Mouse (Mus musculus) right cerebral cortex, postnatal 36 days (tissue): ENCODE results near the gene Pou2af1.

Experiments used
- DNase-seq, 2 experiments: peaks; one replicate each; pipeline ENCODE4 v3.0.0; 2022; ENCODE audit warnings: low spot score in 2 of 2, mixed read lengths in 1 of 2

The Pou2af1 gene

DNA sequence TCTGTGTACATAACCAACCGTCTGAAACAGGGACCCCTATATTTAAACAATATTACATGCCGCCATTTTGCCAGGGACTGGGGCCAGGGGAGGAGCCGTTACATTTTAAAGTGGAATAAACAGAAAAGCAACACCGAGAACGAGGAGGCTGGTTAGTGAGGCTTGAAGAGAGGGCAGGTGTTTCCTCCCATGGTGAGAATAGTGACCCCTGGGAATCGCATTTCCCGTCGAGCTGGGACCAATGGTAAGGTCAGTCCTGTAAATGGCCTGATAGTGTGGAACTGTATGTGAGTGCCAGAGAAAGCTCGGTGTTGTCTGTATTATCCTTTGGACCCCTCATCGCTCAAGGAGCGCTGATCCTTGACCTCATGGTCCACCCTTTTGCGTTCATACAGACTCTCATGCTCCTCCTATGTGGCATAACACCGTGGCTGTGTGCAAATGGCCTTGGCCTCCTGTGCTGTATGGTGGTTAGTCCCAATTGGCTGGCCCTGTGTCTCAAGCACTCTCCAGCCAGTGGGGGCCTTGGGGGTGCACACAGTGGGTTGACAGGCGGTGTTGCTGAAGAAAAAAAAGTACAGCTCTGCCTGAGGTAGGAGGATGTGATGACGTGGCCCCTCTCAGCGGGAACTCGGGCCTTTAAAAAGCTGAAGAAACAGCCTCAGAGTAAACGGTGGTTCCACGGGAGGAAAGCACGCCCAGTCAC, at the start of gene Pou2af1:
Gene Pou2af1, plus strand, starts transcription at position 686 of the 706 bp plus-strand sequence.
- DNase-seq = no peak

DNA sequence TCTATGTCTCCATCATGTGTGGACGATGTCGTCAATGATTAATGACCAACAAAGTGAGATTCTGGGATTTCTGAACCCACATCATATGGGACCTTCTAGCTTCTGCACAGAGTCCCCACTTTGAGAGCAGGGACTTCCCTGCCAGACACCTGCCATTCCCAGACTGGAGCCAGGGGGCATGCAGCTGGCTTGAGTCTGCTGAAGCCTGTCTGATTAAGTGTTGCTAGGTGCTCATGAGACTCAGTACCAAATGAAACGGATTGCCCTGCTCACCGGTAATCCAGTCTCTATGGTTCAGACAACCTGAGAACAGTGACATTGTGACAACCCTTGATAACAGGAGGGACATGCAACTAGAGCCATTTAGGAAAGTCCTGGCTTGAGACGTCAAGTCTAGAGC, 49.5 kb upstream of the Pou2af1 start:
- DNase-seq = no peak

DNA sequence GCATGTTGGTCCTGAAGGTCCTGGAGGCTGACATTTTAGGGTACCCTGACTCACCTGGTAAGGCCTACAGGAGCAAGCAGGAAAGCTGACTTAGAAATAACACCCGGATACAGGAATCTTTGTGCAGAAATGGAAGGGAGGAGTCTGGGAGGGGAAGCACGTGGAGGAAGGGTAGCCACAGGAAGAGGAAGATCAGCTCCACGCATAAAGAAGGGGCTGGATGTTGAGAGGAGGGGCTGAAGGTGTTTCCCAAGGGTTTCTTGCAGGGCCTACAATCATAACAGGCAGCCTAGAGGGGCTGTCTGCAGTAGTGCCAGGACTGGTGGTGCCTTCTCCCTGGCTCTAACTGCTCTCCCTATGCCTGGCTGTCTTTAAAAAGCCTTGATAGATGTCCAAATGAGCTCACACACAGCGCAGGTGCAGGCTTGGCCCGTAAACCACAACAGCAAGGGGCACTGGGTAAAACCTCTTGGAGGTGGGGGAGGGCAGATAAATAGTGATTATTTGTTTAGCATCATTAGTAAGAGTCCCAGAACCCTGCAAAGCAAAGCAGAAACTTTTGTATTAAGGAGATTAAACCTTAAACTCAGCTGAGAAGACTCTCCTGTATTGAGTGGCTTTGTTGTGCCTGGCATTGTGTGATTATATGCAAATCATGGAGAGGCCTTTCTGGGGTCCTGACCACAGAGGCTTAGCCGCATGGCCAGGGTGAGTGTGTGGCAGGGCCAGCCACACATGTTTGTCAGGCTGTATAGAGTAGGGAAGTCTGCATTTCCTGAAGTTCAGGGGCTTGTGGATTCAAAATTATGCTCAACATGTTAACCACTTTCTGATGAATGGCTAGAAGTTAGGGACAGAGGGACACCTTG, 48.0 kb upstream of the Pou2af1 start, which contains the start of gene Gm32742:
Gene Gm32742, minus strand, starts transcription at position 206 of the 869 bp plus-strand sequence.
- DNase-seq = no peak

DNA sequence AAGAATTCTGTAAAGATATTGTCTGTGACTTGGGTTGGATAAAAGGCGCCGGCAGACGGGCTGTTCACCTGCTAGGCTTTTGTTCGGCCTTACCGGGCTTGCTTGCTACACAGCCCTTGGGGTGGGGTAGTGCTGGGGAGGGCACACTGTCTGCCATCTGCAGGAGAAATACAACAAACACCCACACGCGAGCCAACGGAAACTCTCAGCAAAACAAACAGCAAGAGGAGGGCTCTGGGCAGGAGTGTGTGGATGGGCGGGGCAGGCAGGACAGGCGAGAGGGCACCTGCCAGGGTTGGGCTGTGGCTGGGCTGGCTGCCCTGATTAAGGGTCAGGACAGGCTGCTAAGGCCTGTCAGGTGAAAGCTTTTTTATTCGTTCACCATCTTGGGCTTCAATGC, 45.6 kb upstream of the Pou2af1 start:
- DNase-seq = no peak

DNA sequence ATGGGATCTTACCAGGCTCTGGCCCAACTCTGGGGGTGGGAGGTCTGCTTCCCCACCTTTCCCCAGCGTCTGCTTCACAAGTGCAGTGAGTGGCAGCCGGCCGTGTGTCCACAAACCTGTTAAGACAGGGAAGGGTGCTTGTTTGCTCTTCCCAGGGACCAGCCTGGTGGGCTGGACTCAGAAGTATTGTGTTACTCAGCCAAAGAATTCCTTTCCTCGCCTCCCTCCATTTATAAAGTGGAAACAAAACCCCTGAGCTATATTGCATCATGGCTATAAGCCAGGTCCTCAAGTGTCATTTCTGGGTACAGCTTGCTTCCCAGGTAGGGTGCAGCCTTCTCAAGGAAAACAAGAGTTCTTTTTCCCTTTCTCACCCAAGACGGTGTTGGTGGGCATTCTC, 44.8 kb upstream of the Pou2af1 start:
- DNase-seq = no peak

DNA sequence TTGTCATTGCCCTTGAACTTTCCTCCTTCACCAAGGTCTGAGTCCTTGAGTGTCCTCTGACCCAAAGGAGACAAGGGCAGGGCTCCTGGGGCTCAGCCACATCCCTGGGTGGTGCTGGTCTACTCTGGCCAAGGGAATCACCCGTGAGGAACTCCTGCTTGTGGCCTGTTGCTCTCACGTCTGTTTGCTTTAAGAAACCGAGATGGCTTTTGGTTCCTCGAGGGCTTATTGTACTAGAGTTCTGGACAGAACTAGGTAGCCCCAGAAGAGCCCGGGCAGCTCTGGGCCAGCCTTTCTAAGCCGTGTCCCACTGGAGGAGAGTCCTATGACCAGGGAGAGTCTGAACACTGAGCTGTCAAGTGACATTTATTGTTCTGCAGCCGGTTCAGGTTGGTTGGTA, 44.4 kb upstream of the Pou2af1 start:
- no peak for DNase-seq

DNA sequence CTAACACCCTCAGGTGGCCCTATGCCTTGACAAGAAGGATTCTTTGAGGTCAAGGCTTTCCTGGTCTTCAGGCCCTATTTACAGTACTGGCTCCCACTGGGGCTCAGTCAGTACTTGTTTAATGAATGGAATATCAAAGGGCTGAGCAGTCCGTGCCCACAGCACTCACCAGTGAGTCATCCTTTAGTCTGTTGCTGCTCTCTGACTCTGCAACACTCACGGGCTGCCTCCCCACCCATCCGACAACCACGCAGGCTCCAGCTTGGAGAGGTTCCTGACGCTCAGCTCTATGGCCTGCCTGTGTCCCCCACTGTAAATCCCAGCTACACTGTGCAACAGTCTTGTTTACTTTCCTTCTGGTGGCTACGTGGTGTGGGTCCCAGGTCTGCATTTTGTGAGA, 43.2 kb upstream of the Pou2af1 start:
- no peak for DNase-seq

DNA sequence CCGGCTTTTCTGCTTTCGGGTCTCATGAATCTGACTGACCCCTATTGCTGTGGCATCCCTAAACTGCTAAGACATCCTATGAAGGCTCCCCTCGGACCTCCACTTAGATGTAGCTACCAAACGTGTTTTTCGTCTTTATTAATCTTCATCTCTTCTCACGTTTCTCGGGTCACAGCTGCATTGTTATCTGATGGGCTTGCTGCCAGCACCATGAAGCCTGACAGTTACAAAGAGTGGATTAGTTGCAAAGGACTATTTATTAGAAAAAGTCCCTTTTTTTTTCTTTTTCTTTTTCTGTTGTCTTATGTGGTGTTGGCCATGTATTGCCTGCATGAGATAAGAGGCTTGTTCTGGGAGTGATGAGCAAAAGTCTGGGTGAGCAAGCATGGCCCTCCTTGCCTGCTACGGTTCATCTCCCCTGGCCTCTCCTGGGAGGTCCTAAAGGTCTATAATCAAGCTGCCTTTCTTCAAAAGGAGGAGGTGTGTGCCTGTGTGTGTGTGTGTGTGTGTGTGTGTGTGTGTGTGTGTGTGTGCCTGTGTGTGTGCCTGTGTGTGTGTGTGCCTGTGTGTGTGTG, 38.5 kb upstream of the Pou2af1 start:
- DNase-seq = no peak

DNA sequence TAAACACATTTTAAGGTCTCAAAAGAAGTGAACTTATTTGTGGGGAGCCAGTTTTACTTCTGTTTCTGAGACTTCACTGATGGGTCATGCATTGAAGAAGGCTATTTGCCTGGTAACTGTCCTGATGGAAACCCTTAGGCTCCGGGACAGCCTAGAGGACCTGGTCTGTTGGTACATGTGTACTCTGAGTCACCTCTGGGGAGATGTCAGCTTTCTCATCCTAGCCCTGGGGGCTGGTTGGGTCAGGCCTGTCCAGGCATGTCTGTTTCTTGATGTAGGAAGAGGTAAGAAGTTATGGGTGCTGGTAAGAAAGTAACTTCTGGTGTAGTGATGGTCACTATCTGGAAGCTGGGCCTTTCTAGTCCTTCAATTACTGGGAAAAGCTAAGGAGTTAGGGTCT, 37.8 kb upstream of the Pou2af1 start:
- no peak for DNase-seq

DNA sequence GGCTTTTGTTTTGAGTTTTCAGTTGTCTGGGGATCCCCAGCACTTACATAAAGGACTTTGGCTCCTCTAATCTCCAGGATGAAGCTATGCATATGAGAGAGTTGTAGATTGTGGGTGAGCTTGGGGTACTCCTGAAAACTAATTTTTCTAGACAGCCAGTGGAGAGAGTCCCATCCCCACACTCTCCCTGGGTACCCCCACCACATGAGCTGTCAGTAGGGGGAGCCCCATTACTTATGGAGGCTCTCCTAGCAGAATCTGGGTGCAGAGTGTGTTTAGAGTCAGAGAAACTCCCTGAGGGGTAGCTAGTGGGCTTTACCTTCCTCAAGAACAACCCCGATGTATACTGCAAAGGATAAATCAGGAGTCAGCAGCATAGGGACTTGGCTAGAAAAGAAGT, 35.2 kb upstream of the Pou2af1 start:
- DNase-seq = no peak

DNA sequence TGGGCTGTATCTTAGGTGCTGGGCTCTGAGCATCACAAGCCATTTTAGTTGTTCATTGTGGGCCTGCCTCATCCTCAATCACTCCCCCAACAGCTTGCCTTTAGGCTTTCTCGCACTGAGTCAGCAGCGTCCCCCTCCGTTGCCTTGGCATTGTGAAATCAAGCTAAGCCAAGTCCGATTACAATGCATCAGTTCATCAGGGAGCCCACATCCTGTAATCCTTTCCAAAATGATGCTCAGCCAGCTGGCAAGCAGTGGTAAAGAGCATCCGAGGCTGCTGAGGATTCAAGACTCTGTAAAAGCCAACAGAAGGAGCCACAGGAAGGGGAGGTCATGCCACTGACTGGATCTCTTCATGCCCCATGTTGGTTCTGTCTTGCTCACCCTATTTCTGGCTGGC, 32.9 kb upstream of the Pou2af1 start:
- peak; percentile 55 to 56 for DNase-seq

DNA sequence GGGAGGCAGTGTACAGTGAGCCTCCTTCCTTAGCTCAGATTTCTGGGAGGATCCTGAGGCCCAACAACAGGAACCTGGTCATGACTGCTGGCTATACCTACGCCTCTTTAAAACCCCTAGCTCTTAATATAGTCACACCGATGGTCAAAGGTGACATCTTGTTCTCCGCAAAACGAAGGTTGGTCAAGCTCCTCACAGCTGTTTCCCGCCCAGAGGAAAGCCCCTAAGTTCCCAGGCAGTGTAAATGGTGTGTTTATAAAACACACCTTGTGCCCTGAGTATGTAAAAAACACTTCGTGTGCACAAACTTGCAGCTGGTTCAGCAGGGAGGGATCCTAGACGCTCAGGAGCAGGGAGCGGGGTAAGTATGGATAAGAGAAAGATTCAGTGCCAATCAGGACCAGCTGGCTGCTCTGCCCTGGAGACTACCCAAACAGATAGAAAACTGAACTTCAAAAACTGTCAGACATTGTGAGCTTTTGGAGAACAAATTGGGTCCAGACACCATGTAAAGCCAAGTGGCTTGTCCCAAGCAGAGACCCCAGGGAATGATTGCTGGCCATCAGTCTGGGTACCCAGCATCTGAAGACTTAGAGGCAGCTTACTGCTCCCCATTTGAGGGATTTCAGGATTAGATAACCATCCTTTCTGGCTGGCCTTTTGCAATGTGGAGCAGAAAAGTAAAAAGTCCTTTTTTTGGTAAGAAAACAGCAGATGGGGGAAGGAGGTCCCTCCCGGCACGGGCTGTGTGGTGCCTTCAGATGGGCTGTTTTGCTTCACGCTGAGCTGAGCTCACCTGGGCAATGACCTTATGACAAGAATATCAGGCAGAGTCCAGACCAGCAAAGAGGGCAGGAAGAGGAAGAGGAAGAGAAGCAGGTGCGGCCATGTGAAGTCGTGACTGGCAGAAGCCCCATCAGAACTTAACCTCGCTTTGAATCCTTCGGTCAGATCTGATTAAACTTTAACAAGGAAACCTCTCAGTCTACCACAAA, 30.5 kb upstream of the Pou2af1 start:
- DNase-seq = no peak

DNA sequence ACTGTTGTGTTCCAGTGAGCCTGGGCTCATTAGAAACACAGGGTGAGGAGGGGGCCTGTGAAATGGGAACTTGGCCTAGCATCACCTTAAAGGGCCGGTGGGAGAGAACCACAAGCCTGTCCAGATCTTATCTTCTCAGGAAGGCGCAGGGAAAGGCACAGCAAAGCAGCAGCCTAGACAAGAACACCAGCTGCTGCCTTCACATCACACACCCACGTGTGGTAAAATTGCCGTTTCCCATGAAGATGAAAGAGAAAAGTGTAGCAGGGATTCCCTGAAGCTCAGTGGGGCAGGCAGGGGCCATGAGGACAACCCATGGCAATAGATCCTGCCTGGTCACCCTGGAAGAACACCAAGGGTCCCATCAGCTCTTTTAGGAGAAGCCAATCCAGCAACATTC, 28.1 kb upstream of the Pou2af1 start:
- DNase-seq = peak; percentile 46 to 62

DNA sequence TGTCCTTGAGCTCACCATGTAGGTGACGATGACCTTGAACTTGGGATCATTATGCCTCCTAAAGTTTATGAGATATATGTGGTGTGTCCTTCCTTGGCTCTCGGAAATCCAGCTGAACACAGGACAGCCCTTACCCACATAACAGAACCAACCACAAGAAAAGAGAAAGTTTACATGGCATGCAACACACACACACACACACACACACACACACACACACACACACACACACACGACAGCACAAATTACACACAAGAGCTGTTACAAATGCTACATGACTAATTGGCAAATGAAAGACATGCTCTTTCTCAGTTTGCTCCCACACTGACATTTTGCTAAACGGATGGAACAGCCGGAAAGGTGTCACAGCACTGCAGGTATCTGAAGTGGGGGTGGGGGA, 27.6 kb upstream of the Pou2af1 start:
- DNase-seq = no peak

DNA sequence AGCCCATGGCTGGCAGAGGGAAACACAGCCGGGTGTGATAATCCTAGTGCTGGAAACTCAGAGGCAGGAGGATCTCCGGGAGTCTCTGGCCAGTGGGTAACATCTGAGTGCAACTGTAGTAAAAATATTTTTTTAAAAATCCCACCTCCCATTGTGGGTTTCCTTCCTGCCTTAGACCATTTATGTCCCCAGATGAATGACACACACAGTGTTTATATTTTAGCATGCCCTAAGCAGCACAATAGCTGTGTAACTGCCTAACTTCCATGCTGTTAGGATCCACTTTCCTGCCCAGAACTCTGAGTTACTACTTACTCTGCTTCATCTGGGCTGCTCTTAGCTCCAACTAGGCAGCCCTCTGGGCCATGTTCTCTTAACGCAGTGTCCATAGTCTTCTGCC, 22.9 kb upstream of the Pou2af1 start:
- no peak for DNase-seq

DNA sequence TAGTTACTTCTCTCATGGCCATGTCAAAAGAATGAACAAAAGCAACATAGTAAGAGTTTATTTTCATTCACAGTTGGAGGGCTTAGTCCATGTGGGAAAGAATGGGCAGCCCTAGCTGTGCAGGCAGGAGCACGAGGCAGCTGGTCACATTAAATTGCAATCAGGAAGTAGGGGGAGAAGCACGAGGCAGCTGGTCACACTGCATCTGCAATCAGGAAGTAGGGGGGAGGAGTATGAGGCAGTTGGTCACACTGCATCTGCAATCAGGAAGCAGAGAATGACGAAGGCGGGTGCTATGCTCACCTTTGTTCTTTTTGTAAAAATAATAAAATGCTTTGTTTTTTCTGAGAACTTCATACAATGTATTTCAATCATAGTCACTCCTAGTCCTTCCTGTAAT, 18.7 kb upstream of the Pou2af1 start:
- no peak for DNase-seq

DNA sequence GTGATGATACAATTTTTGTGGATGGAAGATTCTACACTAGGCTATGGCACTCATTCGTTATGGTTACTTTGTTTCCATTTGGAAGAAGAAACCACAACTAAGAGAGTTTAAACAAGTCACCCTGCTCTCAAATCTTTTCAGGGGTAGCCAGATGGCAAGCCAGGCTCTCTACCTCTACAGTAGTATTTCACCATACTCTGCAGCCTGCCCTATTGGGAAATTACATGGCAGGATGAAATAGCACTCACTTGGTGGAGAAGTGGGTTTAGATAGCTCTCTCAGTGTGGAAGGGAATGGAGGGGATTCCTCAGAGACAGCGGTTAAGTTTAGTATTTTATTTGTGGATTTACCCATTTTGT, 4.6 kb upstream of the Pou2af1 start:
- no peak for DNase-seq

DNA sequence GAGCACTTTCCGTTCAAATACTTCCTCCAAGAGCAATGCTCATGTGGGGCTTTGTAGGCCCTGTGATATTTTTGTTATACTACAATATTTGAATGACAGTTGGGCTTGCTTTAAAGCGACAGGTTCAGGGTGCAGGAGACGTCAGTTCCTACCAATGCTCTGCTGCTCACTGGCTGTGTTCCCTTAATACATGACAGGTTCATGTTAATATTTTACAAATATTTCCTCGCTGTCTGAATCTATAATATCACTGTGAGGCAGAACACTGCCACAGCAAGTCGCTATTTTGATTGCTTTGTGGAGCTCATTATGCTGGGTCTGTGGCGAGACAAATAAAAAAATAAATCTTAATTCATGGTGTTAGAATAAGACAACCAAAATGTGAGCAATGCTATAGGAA, 2.3 kb upstream of the Pou2af1 start:
- DNase-seq = no peak

DNA sequence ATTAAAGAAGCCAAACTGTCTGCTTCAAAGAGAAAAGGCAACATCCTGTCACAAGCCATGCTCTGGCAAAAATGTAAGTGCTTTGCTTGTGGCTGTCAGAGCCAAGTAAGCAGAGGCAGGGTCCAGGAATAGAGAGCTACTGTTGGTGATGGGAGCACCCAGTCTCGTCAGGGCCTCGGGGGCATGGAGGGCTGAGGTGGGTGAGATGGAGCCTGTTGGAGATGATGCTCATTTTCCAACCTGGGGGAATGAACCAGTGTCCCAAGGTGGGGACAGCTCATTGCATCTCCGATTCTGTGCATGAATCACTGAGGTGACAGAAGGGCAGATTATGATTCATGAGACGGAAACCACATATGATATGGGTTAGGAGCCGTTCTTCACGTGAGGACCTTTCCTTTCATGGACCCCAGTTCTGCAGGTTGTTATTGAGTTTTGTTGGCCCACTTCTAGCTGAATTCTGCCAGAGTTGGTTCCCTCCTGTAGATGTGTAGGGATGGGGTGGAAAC, 275 bp downstream of the Pou2af1 start:
- no peak for DNase-seq

DNA sequence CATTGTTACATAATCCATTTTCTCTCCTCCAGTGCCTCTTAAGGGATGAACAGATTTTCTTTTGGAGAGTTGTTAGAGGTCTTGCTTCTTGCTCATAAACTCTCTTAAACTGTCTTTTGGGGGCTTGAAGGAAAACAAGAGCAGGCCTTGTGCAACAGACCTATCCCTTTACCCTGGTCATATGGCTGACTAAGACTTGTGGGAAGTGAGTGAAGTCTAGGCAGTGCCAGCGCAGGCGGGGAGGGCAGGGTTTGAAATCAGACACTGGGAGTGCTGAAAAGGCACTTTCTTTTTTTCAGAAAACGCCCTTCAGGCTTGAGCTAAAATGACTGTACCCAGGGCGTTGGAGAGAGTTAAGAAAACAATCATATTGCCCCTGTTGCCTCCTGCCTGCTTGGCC, 1.8 kb downstream of the Pou2af1 start:
- DNase-seq = no peak

DNA sequence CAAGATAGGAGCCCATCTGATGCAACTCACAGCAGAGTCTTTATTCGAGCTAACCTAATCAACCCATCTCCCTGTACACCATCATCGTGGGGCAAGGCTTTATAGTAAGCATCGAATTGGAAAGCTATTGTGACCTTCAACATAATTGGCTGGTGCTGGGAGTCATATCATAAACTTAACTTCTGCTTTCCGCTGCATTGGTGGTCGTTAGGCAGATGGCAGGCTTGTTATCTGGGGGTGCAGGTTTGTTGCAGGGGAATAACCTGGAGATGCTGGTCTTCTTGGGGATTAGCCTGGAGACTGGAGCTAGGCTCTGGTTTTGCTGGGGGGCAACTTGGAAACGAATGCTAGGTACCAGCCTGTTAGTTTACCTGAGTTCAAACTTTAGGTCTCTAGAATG, 2.4 kb downstream of the Pou2af1 start:
- no peak for DNase-seq
